Mouse (Mus musculus) stomach, postnatal 0 days (tissue): Measurements from ENCODE around the gene Zfp605. TPM values are rescaled to one million over a fixed set of nuclear protein-coding genes. Genes with fewer than 3 reads are reported as not detected.

ENCODE experiments used
- ATAC-seq: fragments of 200-750 bp; cut with Nextera tagmentation; 2 replicates; pipeline ENCODE4 v1.8.0; 2017; ENCODE audit not compliant: low FRiP score, low TSS enrichment
- DNase-seq: peaks from one replicate; pipeline ENCODE4 v3.0.0-alpha.2; 2016; ENCODE audit warnings: low spot score
- H3K27ac ChIP-seq: fragments of 300-500 bp; sonication (generic); replicated peaks from 2 replicates; pipeline ENCODE4 v1.5.1; 2014; ENCODE audit warnings: mild to moderate bottlenecking, control low read depth
- H3K27me3 ChIP-seq: fragments of 300-500 bp; sonication (generic); 2 replicates; pipeline ENCODE4 v1.6.1; 2014; ENCODE audit warnings: low read length; ENCODE audit not compliant: control insufficient read depth, insufficient read depth
- H3K36me3 ChIP-seq: fragments of 300-500 bp; sonication (generic); 2 replicates; pipeline ENCODE4 v1.6.1; 2014; ENCODE audit warnings: low read length, mixed read lengths; ENCODE audit not compliant: control insufficient read depth, insufficient read depth
- H3K4me1 ChIP-seq: fragments of 300-500 bp; sonication (generic); replicated peaks from 2 replicates; pipeline ENCODE4 v1.6.1; 2014; ENCODE audit warnings: antibody characterized with exemption; ENCODE audit not compliant: control insufficient read depth, insufficient read depth
- H3K4me2 ChIP-seq: fragments of 300-500 bp; sonication (generic); replicated peaks from 2 replicates; pipeline ENCODE4 v1.6.1; 2014; ENCODE audit warnings: low read depth, mild to moderate bottlenecking, control low read depth, moderate library complexity
- H3K4me3 ChIP-seq: fragments of 300-500 bp; sonication (generic); 2 replicates; pipeline ENCODE4 v1.5.1; 2014; ENCODE audit warnings: low read depth, low read length, control low read depth
- H3K9ac ChIP-seq: fragments of 300-500 bp; sonication (generic); 2 replicates; pipeline ENCODE4 v1.6.1; 2014; ENCODE audit warnings: mild to moderate bottlenecking, low read length, control low read depth, mixed read lengths
- H3K9me3 ChIP-seq: fragments of 300-500 bp; sonication (generic); 2 replicates; pipeline ENCODE4 v1.6.1; 2016; ENCODE audit warnings: low read length; ENCODE audit not compliant: control insufficient read depth
- CTCF ChIP-seq: IDR thresholded peaks from 2 replicates; pipeline ENCODE4 v1.5.1; 2016; ENCODE audit warnings: antibody characterized with exemption, low read depth, mild to moderate bottlenecking, moderate library complexity
- EP300 ChIP-seq: optimal IDR thresholded peaks from 2 replicates; pipeline ENCODE3; 2016; ENCODE audit warnings: antibody characterized with exemption
- WGBS: fragments of 180-500 bp; shearing (Covaris S2); extraction: QIAGEN DNeasy Blood & Tissue Kit; methylation state at CpG from one replicate; pipeline ENCODE4 v1.1.7; 2014; 5-methylcytosine and 5-hydroxymethylcytosine counted together
- polyA plus RNA-seq: library from polyadenylated mRNA; unstranded; fragments of >200 nt; fragmentation: Nextera tagmentation; extraction: Ambion mirVana; gene quantifications from 2 replicates; pipeline ENCODE4 v1.2.1, GENCODE M21; 2015

The Zfp605 gene
- polyA plus RNA-seq, 1 experiment from 2014 or later: 2.0 TPM

- H3K27me3 ChIP-seq: no peaks in the 10 kb centered on the region
- H3K4me3 ChIP-seq: peak within 1 kb of the TSS; percentile 51
- H3K9me3 ChIP-seq: no peaks in the 10 kb centered on the region
- ATAC-seq (peak; percentile 99), DNase-seq (peak; percentile 81)
- peak within 1 kb of the TSS; percentile 80 for H3K4me2 ChIP-seq
- no peaks in the 10 kb centered on the region for H3K36me3 ChIP-seq
- H3K9ac ChIP-seq: peak within 1 kb of the TSS; percentile 47
- WGBS: 2% methylated on average over 25 of the region's 25 CpGs
- TF ChIP-seq CTCF (no peak; the same call in 1 of the 2 replicates), EP300 (no peak)
- peak within 1 kb of the TSS; percentile 63; the same call in 1 of the 2 replicates for H3K27ac ChIP-seq
- no peaks in the 10 kb centered on the region for H3K4me1 ChIP-seq
These were observed 15.7 kb upstream of the Zfp605 start, which contains the start of gene Gm35315 for GRCm38 (mm10) chr5:110094030-110094846. Gm35315 (minus strand) TSS chr5:110094420.

- Histone ChIP-seq H3K4me1 (no peaks in the 10 kb centered on the region), H3K9ac (peak overlapping the region; percentile 47)
- peak; percentile 16 for DNase-seq
These were observed 15.1 kb upstream of the Zfp605 start for GRCm38 (mm10) chr5:110094847-110095213.

GRCm38 (mm10) chr5:110098991-110099477, 10.9 kb upstream of the Zfp605 start:
- H3K27ac ChIP-seq: peak overlapping the region; percentile 45; the same call in 1 of the 2 replicates
- no peak overlapping the region for H3K4me2 ChIP-seq
- DNase-seq: no peak
- H3K9me3 ChIP-seq: no peaks in the 10 kb centered on the region
- no peak for ATAC-seq
- peaks cover 7% of the 10 kb centered on the region for H3K4me1 ChIP-seq
- H3K9ac ChIP-seq: no peak overlapping the region
- H3K27me3 ChIP-seq: no peaks in the 10 kb centered on the region
- H3K36me3 ChIP-seq: peaks cover 12% of the 10 kb centered on the region
- TF ChIP-seq EP300 (no peak), CTCF (no peak)
- no peak overlapping the region for H3K4me3 ChIP-seq
- WGBS: 41% methylated on average over 1 of the region's 1 CpGs

More at GRCm38 (mm10) chr5:110094847-110095213, 15.1 kb upstream of the Zfp605 start:
- Histone ChIP-seq H3K4me3 (peak overlapping the region; percentile 51), H3K9me3 (no peaks in the 10 kb centered on the region), H3K27me3 (no peaks in the 10 kb centered on the region), H3K4me2 (peak overlapping the region; percentile 80), H3K36me3 (no peaks in the 10 kb centered on the region), H3K27ac (peak overlapping the region; percentile 63; the same call in 1 of the 2 replicates)
- no peak for TF ChIP-seq CTCF
- TF ChIP-seq EP300: no peak
- WGBS: 1% methylated on average over 4 of the region's 4 CpGs
- ATAC-seq: no peak

DNA sequence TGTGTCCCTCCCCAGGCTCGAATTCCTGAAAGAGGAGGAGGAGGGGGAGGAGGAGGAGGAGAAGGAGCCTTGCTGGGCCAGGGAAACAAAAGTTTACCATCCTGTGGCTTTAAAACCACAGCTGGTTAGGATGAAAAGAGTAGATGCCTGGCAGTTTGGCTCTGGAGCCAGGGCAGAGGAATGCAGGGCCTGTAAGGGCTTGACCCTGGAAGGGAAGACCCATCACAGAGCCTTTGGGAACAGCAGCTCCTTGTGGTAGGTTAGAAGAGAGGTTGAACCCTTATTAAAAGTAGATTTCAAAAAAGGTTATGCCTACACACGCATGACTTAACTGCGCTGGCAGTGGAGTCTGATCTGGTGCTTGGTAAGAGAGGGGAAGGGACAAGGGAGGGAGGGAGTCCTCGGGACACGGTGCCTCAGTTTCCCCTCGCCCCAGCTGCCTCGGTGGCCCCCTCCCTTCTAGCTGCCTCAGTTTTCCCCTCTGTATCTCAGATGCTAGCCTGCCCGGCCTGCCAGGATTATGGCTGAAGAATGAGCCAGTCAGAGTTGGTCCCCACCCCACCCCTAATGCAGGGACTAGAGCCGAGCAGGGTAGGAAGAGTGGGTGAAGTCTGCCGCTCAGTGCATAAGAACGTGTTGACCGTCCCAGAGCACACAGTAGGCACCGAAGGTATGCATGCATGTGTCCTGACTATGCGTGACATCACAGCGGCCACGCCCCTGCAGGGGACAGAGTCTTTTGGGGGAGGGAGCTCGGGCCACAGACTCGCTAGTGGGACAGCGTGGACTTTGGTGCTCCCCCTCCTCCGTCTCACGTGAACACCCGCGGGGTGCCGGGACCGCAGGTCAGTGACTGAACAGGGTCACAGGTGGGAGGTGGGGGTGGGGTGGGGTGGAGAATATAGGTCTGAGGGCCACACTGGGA, 10.0 kb upstream of the Zfp605 start, which contains the start of gene Plcxd1:
Plcxd1 (plus strand) TSS at position 314 of the 925 bp plus-strand sequence.
- Histone ChIP-seq H3K9me3 (0 out of 2 replicates have a peak, but pooled peaks cover 1% of the 10 kb centered on the region), H3K9ac (no peak within 1 kb of the TSS), H3K27ac (peak within 1 kb of the TSS; percentile 45), H3K4me3 (no peak within 1 kb of the TSS), H3K36me3 (peaks cover 20% of the 10 kb centered on the region), H3K4me2 (peak within 1 kb of the TSS; percentile 59), H3K4me1 (peaks cover 7% of the 10 kb centered on the region), H3K27me3 (no peaks in the 10 kb centered on the region)
- TF ChIP-seq CTCF: peak; percentile 53
- no peak for TF ChIP-seq EP300
- peak; percentile 24 for DNase-seq
- 10% methylated on average over 25 of the region's 25 CpGs for WGBS
- no peak for ATAC-seq

DNA sequence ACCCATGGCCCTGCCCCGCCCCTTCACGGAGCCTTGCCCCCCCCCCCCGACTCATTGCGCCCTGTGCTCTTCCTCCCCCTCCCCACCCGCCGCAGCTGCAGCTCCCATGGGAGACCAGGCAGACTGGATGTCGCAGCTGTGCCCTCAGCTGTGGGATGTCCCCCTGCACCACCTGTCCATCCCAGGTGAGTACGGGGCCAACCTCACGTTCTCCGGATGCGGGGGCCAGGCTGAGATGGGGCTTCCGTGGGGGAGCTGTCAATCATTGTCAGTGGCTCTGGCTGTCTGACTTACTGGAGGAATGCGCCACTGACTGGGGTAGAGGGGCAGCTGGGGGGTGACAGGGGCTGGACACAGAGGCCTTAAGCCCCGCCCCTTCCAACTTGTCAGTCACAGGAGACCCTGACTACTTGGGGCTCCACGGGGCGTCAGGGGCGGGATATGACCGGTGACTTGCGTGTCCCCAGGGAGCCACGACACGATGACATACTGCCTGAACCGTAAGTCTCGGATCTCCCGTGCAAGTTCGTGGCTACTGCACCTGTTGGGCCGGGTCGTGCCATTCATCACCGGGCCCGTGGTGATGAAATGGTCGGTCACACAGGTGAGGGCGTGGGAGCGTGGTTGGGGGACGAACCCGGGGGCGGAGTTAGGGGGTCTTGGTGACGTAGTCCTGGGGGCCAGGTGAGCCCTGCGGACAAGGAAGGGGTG, 8.8 kb upstream of the Zfp605 start:
- Histone ChIP-seq H3K27ac (no peak overlapping the region), H3K27me3 (no peaks in the 10 kb centered on the region), H3K4me3 (peak overlapping the region; percentile 27), H3K9me3 (0 out of 2 replicates have a peak, but pooled peaks cover 4% of the 10 kb centered on the region), H3K4me2 (peak overlapping the region; percentile 59), H3K9ac (no peak overlapping the region; the same call in 1 of the 2 replicates), H3K36me3 (peaks cover 25% of the 10 kb centered on the region), H3K4me1 (peaks cover 7% of the 10 kb centered on the region)
- 2% methylated on average over 35 of the region's 37 CpGs for WGBS
- TF ChIP-seq EP300: no peak
- TF ChIP-seq CTCF: no peak
- DNase-seq (peak; percentile 25), ATAC-seq (peak; percentile 6; the same call in 1 of the 2 replicates)
